Mouse (Mus musculus) heart, adult 9 months (tissue): ENCODE results near the gene Vmn2r13.
"Not testable (repeated sequence)": the region's sequence is repeated elsewhere in the genome, so short reads cannot be mapped to it uniquely, and the experiment has no call there.

Experiments
- DNase-seq, 2 experiments: peaks; one replicate each; pipeline ENCODE4 v3.0.0; 2022; ENCODE audit warnings: low spot score in 2 of 2

The Vmn2r13 gene

DNA sequence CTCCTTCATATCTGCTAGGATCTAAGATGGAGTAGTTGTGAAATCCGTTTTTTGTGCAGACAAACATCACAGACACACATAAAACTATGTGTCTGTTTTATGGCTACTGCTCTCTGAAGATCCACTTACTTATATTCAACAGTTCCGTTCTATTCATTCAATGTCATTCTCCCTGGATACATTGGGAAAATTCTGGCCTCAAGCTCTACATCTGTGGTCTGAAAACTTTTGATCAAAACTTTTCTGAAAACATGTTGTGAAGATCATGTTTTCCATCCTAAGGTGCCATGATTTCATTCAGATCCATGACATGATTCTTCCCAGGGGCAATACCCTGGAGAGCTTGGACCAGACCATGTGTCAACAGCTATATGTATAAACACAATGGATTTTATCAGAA, at the start of gene Vmn2r13:
Gene Vmn2r13 (minus strand): TSS at position 101 of the 400 bp plus-strand sequence.
- not testable (repeated sequence) for DNase-seq

DNA sequence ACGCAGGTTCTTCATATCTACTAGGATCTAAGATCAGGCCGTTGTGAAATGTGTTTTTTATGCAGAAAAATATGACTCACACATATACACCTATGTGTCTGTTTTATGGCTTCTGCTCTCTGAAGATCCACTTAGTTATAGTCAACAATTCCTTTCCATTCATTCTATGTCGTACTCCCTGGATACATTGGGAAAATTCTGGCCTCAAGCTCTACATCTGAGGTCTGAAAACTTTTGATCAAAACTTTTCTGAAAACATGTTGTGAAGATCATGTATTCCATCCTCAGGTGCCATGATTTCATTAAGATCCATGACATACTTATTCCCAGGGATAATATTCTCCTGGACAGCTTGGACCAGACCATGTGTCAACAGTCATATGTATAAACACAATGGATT, 32.6 kb upstream of the Vmn2r13 start, which contains the start of gene Vmn2r14:
Gene Vmn2r14 (minus strand): TSS at position 101 of the 400 bp plus-strand sequence.
- no peak for DNase-seq

DNA sequence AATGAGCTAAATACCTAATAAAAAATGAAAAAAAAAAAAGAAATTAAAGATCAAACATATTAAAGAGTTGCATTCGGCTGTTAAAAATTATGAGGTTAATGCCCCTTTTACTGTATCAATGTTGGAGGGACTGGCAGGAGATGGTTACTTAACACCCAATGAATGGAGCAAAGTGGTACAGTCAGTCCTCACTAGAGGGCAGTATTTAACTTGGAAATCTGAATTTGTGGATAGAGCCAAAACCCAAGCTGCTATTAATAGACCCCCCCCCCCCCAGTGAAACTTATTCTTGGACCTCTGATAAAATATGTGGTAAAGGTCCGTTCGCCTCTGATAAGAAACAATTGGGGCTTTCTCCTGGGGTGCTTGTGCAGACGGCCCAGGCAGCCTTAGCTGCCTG, 25.1 kb downstream of the Vmn2r13 start:
- peak; percentile 8 to 11 for DNase-seq

DNA sequence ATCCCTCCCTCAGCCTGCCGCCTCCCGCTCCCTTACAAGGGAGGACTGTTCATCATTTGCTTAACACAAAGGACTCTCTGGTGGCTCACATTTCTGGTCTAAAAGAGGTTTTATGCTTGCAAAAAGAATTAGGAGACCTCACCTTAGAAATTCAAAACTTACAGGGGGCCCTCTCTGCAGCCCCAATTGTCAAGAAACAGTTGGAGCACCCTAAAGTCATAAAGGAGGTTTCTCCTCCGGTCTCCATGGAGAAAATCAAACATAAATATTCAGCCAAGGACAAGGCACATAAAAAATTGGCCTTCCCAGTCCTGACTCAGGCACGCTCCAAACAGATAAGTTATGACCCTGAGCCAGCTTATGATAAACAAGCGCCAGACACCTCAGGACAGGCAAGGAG, 31.9 kb downstream of the Vmn2r13 start:
- no peak for DNase-seq

DNA sequence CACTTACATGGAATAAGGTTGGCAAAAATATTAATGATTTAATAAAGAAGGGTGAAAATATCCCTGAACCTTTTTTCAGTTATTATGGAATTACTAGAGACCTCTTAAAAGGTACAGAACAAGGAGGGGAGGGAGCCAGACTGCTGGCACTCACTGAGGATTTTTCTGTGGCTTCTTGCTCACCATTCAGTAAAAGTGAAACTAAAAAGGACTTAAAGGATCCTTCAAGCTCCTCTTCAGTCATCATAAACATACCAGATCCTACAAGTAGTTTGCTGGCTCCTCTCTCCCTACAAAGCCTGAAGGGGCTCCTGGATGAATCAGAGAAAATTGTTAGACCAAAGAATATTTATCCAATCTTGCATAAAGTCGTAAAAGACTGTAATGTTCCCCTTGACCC, 32.4 kb downstream of the Vmn2r13 start:
- not testable (repeated sequence) for DNase-seq

DNA sequence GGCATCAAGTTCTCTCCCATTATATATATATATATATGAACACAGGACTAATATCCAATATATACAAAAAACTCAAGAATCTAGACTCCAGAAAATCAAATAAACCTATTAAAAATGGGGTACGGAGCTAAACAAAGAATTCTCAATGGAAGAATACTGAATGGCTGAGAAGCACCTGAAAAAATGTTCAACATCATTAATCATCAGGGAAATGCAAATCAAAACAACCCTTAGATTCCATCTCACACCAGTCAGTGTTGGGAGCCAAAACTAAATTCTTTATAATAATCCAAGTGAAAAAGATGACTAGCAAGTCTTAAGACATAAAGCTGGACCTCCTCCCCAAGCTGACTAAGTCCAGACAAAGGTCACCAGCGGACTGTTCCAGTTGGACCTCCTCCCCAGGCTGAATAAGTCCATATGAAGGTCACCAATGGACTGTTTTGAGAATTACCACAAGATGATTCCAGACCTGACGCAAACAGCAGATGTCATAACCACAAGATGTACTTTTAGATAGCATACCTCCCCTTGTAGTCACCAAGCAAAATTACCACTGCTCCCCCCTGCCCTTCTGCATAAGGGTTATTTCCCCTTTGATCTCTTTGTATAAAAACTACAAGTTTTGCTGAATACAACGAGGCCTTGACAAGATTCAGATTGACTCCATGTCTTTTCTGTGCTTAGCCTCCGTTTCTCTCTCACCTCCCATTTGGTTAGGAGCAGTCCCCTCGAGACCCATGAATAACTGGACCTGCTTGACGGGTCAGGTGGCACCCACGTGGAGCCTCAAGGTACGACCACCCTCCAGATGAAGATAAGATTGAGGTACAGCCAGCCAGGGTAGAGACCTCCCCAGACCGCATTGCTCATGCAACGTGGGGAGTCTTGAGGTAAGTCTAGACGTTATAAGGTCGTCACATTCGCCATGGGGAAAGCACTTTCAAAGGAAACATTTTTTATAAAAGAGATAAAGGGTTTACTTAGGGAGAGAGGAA, 33.2 kb downstream of the Vmn2r13 start:
- DNase-seq: not testable (repeated sequence)

DNA sequence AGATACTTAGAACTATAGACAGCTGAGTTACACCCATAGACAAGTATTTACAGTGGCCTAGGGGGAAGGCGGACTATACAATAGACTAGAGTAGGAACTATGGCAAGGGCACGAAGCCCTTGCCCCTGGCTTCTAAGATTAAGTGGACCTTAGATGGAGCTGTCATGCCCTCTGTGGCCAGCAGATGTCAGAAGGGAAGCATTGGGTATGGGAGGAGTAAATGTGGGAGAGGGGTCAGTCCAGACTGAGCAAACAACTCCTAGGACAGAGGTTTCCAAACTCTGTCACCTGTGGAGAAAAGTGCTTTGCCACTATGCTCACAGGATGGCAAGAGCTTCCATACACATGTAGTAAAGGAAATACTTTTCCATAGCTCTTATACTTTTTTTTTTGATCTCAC, 52.5 kb downstream of the Vmn2r13 start:
- DNase-seq: no peak

DNA sequence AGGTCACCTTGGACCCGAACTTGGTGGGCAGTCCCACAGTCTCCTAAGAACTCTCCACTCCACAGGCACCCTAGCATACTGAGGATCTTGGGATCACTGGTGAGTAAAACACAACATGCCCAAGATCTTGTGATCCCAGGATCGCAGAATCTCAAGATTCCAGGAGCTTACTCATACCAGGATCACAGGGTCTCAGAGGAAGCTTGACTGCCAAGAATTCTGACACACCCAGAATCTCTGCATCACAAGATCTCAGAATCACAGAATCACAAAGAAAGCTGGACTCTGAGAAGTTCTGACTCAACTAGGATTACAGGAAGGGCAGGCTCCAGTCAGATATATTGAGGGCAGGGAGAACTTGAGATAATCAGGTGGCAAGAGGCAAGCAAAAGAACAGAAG, 55.3 kb downstream of the Vmn2r13 start:
- no peak for DNase-seq
